Mouse (Mus musculus): ENCODE measurements around the gene Hsbp1. TPM values are rescaled to one million over a fixed set of nuclear protein-coding genes. Genes with fewer than 3 reads are reported as not detected.
"Not testable (repeated sequence)": the region's sequence is repeated elsewhere in the genome, so short reads cannot be mapped to it uniquely, and the experiment has no call there.

Gene Hsbp1
- 128 and 172 TPM in 2 replicates for total RNA-seq (2014; fragmentation: Nextera tagmentation)
- 97.7 and 102 TPM in 2 replicates for total RNA-seq (2017)

DNA sequence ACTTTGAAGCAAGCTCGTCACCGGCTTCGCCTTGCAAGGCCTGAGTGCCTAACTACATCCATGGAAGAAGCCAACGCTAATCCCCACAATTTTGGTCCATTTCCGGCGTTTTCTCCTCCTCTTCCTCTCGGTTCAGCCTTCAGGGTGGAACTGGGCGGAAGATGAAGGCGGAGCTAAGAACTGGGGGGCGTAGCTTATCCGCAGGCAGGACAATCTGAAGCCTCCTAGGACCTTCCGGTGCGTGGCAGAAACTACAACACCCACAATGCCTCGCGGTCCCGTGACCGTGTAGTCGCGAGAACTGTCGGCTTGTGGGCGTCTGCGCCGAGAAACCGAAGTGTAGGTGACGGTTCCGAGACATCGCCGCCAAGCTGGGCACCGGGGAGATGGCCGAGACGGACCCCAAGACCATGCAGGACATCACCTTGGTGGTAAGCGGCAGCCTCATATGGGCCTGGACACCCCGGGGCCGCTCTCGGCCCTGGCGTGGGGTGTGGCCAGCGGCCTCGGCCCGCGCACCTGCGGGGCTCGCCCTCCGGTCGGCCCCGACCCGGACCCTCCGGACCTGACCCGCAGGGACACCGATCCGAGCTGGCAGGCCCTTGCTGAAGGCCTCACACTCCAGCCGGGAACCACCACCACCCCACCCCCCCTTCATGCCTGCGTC lies at the start of gene Hsbp1:
TSS of gene Hsbp1 (plus strand) at position 299 of the 667 bp plus-strand sequence.
- peak; percentile 98 for ATAC-seq (replicated peaks; ENCODE audit: poor library complexity, severe bottlenecking)

DNA sequence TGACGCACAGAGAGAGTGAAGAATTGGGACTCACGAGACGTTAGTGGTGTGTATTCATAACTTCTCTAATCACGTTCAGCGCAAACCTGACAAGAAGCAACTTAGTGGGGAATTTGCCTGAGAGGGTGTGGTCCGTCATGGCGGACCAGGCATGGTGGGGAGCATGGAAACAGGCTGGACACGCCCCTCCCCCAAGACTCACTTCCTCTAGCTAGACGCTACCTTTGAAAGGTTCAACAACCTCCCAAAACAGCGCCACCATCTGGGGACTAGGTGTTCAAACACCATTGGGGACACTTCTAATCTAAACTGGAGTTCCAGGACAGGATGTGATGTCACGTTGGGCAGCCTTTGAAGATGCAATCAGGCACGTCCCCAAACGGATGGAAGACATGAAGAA lies 48.8 kb upstream of the Hsbp1 start:
- ATAC-seq (replicated peaks; ENCODE audit: poor library complexity, severe bottlenecking), result 0 out of 2 replicates have a peak, but pooled peaks have one; percentile 16

GRCm38 (mm10) chr8:119297752-119298151 lies 46.5 kb upstream of the Hsbp1 start:
- ATAC-seq (replicated peaks; ENCODE audit: poor library complexity, severe bottlenecking), result peak; percentile 75

DNA sequence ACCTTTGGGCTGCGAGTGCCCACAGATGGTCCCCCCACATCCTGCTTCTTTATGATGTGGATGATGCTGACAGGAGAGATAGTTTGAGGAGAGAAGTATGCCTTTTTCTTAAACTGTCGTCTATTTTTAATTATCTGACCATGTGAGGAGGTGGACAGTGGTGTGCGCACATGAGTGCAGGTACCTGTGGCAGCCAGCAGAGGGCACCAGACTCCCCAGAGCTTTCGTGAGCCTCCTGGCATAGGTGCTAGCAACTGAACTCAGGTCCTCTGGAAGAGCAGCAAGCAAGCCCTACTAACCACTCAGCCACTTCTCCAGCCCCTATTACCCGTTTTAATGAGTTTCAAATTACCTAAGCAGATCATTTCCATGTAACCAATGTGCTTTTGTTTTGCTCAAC lies 44.0 kb upstream of the Hsbp1 start:
- ATAC-seq (replicated peaks; ENCODE audit: poor library complexity, severe bottlenecking), result no peak

GRCm38 (mm10) chr8:119304196-119304595 lies 40.1 kb upstream of the Hsbp1 start:
- no peak for ATAC-seq (replicated peaks; ENCODE audit: poor library complexity, severe bottlenecking)

- peak; percentile 55; the same call in 1 of the 2 replicates for ATAC-seq (replicated peaks; ENCODE audit: poor library complexity, severe bottlenecking)
Measured at GRCm38 (mm10) chr8:119311412-119311811, 32.9 kb upstream of the Hsbp1 start.

DNA sequence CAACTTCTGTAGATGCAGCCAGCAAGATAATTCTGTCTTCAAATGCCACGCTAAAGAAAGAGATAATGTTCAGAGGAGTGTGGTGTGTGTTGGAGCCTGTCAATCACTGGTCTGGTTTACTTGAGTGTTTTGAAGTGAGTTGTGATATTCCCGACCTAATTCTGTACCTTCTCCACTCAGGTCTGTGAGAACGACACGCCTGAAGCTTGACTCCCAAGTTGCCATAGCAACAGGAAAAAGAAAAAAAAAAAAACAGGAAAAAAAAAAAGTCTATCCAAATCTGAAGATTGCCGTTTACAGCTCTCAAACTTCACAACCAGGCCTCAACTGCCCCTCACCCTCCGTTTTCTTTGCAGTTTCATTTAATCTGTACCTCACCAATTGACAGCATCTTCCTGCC lies 21.1 kb upstream of the Hsbp1 start:
- no peak for ATAC-seq (replicated peaks; ENCODE audit: poor library complexity, severe bottlenecking)

DNA sequence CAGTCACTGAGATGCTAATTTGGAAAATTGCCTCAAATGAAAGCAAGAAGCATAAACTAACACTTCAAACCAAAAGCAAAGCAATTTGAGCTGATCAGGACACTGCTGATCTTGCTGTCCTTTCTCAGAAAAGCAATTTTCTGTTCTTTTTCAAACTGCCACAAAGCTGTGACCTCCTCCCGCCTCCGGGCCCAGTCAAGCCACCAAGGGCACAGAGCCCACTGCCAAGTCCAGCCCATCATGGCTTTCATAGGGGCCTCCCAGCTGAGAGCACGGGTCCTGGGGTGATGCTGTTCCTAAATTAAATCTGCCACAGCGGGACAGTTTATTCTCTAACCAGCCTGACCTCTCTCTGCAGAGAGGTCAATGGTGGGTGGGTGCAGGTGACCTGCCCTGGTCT lies 4.7 kb upstream of the Hsbp1 start:
- no peak for ATAC-seq (replicated peaks; ENCODE audit: poor library complexity, severe bottlenecking)

- ATAC-seq (replicated peaks; ENCODE audit: poor library complexity, severe bottlenecking), result no peak
Measured at GRCm38 (mm10) chr8:119343606-119344005, 682 bp upstream of the Hsbp1 start.

- peak; percentile 14; the same call in 1 of the 2 replicates for ATAC-seq (replicated peaks; ENCODE audit: poor library complexity, severe bottlenecking)
Measured at GRCm38 (mm10) chr8:119345029-119345682, 868 bp downstream of the Hsbp1 start.

- ATAC-seq (replicated peaks; ENCODE audit: poor library complexity, severe bottlenecking), result no peak
Measured at GRCm38 (mm10) chr8:119345683-119346075, 1.4 kb downstream of the Hsbp1 start.

- no peak for ATAC-seq (replicated peaks; ENCODE audit: poor library complexity, severe bottlenecking)
Measured at GRCm38 (mm10) chr8:119351647-119352046, 7.4 kb downstream of the Hsbp1 start.

GRCm38 (mm10) chr8:119352977-119353658 lies 8.8 kb downstream of the Hsbp1 start:
- ATAC-seq (replicated peaks; ENCODE audit: poor library complexity, severe bottlenecking), result peak; percentile 75

DNA sequence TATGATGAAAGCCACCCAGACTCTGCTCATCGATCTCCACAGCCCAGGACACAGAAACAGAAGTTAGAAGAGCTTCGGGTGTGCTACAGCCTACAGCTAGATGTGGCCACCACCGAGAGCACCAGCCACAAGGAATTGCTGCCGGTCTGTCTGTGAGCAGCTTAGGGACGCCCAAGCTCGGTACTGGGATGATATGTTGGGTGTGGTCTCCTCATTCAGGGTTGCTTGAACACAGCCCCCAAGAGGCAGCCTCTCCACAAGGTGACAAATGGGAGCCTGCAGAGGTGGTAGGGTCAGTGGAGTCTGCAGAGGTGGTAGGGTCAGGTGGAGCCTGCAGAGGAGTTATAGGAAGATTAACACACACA lies 9.4 kb downstream of the Hsbp1 start:
- no peak for ATAC-seq (replicated peaks; ENCODE audit: poor library complexity, severe bottlenecking)

DNA sequence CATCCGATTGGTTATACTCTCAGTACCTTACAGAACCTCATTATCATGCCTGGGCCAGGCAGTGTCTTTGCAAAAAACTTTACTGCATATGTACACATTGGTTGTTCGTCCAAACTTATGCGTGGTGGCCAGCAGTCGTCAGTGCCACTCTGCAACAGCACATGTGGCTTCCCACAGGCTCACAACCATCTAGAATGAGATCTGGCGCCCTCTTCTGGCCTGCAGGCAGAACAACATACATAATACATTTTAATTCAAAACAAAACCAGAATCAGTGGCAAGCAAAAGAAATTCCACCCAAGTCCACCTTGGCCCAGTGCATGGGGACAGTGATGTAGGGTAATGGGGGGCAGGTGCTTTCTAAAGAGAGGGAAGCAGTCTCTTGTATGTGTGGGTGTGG lies 12.3 kb downstream of the Hsbp1 start:
- not testable (repeated sequence) for ATAC-seq (replicated peaks; ENCODE audit: poor library complexity, severe bottlenecking)

GRCm38 (mm10) chr8:119358175-119358574 lies 13.9 kb downstream of the Hsbp1 start:
- ATAC-seq (replicated peaks; ENCODE audit: poor library complexity, severe bottlenecking), result no peak

DNA sequence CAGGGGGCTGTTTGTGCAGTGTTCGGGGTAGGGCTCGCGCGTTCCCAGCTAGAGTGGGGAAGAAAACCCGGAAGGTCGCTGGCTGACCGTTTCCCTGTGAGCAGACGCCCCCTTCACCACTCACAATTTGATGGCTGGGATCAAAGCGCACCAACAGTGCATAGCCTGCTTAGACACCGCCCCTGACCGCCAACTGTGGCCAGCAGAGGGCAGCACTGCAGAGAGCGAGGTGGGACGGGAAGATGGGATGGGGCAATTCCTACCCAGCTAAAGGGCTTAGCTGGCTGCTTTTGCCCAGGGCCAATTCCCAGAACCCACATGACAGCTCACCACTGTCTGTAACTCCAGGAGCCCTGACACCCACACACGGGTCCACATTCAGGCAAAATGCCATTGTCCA lies 14.5 kb downstream of the Hsbp1 start:
- peak; percentile 80 for ATAC-seq (replicated peaks; ENCODE audit: poor library complexity, severe bottlenecking)

DNA sequence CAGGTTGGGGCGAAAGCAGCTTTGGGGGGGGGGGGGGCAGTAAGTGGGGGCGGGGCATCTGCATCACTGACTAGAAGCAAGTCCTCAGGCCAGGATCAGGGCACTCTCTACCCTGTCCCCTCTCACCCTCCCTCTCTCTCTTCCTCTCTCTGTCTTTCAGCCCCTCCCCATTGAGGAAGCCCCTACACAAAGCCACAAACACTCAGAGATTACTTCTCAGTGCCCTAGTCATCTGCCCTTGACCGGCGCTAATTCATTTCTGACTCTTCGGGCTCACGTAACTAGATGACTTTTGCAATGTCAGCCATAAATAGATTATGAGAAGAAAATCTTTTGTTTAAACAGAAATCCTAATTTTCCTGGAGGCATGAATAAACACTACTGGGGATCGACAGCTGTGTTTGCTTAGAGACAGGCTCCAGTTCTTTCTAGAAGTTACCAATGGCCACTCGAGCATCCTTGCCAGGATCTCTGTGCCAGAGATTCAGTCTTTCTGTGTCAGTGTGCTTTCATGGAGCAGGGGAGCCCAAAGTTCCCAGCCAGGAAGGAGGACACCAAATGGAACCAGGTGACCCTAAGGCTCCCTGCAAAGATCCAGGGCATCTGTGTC lies 16.5 kb downstream of the Hsbp1 start:
- ATAC-seq (replicated peaks; ENCODE audit: poor library complexity, severe bottlenecking), result no peak

- not testable (repeated sequence) for ATAC-seq (replicated peaks; ENCODE audit: poor library complexity, severe bottlenecking)
Measured at GRCm38 (mm10) chr8:119374716-119375115, 30.4 kb downstream of the Hsbp1 start.

GRCm38 (mm10) chr8:119378476-119378875 lies 34.2 kb downstream of the Hsbp1 start:
- no peak for ATAC-seq (replicated peaks; ENCODE audit: poor library complexity, severe bottlenecking)

DNA sequence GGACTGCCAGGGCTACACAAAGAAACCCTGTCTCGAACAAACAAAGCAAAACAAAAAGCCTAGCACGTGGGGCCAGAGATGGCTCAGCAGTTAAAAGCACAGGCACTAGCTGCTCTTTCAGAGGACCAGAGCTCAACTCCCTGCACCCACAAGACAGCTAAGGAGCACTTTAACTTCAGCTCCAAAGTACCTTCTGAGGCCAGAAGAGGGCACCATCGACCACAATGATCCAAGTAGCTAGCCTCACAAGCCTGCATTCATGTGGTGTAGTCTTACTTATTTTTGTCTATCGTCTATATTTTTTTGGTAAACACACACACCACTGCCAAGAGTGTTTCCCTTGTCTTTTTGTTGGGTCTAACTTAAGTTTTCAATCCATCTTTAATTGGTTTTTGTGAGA lies 36.3 kb downstream of the Hsbp1 start:
- ATAC-seq (replicated peaks; ENCODE audit: poor library complexity, severe bottlenecking), result peak; percentile 79

All from granulocyte monocyte progenitor cell, adult 5-6 weeks (primary cell).